Mouse (Mus musculus): ENCODE results near the gene Zfp869. TPM values are rescaled to one million over a fixed set of nuclear protein-coding genes. Genes with fewer than 3 reads are reported as not detected.
"Not testable (repeated sequence)": the region's sequence is repeated elsewhere in the genome, so short reads cannot be mapped to it uniquely, and the experiment has no call there.

The Zfp869 gene
- 10.7 and 11.3 TPM in 2 replicates for polyA plus RNA-seq (2015; fragmentation: Nextera tagmentation; extraction: Ambion mirVana)

DNA sequence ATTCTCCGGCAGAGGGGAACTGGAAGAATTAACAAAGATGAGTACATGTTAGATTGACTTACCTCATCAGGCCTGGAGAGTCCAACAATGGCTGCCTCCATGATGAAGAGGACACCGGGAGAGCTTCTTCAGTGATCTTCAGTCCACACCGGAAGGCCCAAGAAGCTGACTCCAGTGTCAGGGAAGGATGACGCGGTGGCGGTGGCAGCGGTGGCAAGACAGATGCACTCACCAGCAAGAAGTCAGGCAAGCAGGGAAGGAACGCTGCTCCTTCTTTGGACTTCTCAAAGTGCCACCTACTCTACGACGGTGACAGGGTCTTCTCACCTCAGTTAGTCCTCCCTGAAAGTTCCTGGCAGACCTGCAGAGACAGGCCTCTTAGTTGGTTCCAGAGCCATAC lies at the start of gene Zfp869:
TSS of gene Zfp869 (minus strand) at position 101 of the 400 bp plus-strand sequence.
- not testable (repeated sequence) for H3K4me2 ChIP-seq; H3K27me3 ChIP-seq; H3K27ac ChIP-seq (replicated peaks); H3K9ac ChIP-seq; H3K4me3 ChIP-seq (replicated peaks); ATAC-seq (ENCODE audit: insufficient read depth); H3K9me3 ChIP-seq (replicated peaks)
- peaks cover 79% of the 10 kb centered on the region for H3K36me3 ChIP-seq (replicated peaks)
- peaks cover 17% of the 10 kb centered on the region for H3K4me1 ChIP-seq (replicated peaks)
- WGBS (ENCODE audit: insufficient replicate concordance): 93% methylated on average over 10 of the region's 10 CpGs

- Histone ChIP-seq H3K4me2 (no peak overlapping the region), H3K36me3 (replicated peaks) (peaks cover 58% of the 10 kb centered on the region), H3K9me3 (replicated peaks) (no peaks in the 10 kb centered on the region), H3K9ac (no peak overlapping the region), H3K4me1 (replicated peaks) (peaks cover 9% of the 10 kb centered on the region), H3K4me3 (replicated peaks) (no peak overlapping the region), H3K27me3 (no peaks in the 10 kb centered on the region), H3K27ac (replicated peaks) (no peak overlapping the region)
- 87% methylated on average over 5 of the region's 5 CpGs for WGBS (ENCODE audit: insufficient replicate concordance)
- ATAC-seq (ENCODE audit: insufficient read depth): no peak
These were observed 47.8 kb upstream of the Zfp869 start for GRCm38 (mm10) chr8:69758316-69758715.

- Histone ChIP-seq H3K4me2 (peak overlapping the region; percentile 13), H3K27me3 (no peaks in the 10 kb centered on the region), H3K4me1 (replicated peaks) (peaks cover 50% of the 10 kb centered on the region), H3K27ac (replicated peaks) (peak overlapping the region; percentile 100), H3K36me3 (replicated peaks) (peaks cover 15% of the 10 kb centered on the region), H3K9me3 (replicated peaks) (no peaks in the 10 kb centered on the region), H3K9ac (no peak overlapping the region), H3K4me3 (replicated peaks) (no peak overlapping the region)
- 24% methylated on average over 2 of the region's 2 CpGs for WGBS (ENCODE audit: insufficient replicate concordance)
- ATAC-seq (ENCODE audit: insufficient read depth): no peak
These were observed 41.9 kb upstream of the Zfp869 start for GRCm38 (mm10) chr8:69752437-69752836.

GRCm38 (mm10) chr8:69749544-69750454 lies 39.3 kb upstream of the Zfp869 start, which contains the start of gene Zfp963:
TSS of gene Zfp963 (minus strand) at chr8:69749970.
- peak; percentile 98 for ATAC-seq (ENCODE audit: insufficient read depth)
- WGBS (ENCODE audit: insufficient replicate concordance): 4% methylated on average over 48 of the region's 48 CpGs
- Histone ChIP-seq H3K36me3 (replicated peaks) (no peaks in the 10 kb centered on the region), H3K9ac (peak within 1 kb of the TSS; percentile 96), H3K27ac (replicated peaks) (peak within 1 kb of the TSS; percentile 100), H3K27me3 (no peaks in the 10 kb centered on the region), H3K4me1 (replicated peaks) (peaks cover 50% of the 10 kb centered on the region), H3K9me3 (replicated peaks) (no peaks in the 10 kb centered on the region), H3K4me3 (replicated peaks) (peak within 1 kb of the TSS; percentile 88), H3K4me2 (peak within 1 kb of the TSS; percentile 74)

DNA sequence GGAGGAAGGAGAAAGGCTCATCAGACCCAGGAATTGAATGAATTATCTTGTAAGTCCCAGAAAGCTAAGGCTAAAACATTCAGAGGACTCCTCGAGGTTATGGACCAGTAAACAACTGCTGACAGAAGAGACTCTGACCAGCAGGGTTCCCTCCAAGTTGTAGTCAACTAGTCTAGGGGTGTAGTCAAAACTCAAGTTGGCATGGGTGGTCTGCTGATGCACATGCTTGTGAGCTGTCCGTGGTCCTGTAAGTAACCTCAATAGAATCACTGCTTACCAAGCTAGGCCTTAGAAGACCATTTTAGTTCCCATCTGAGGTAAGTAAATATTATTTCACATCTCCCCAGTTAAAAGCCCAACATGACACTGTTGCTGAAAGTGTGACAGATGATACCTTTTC lies 30.7 kb upstream of the Zfp869 start:
- no peak overlapping the region for H3K27ac ChIP-seq (replicated peaks)
- no peak overlapping the region for H3K9ac ChIP-seq
- H3K36me3 ChIP-seq (replicated peaks): peaks cover 16% of the 10 kb centered on the region; the same call in 1 of the 2 replicates
- H3K9me3 ChIP-seq (replicated peaks): no peaks in the 10 kb centered on the region
- no peaks in the 10 kb centered on the region for H3K4me1 ChIP-seq (replicated peaks)
- no peak overlapping the region for H3K4me3 ChIP-seq (replicated peaks)
- H3K27me3 ChIP-seq: no peaks in the 10 kb centered on the region
- no peak for ATAC-seq (ENCODE audit: insufficient read depth)
- H3K4me2 ChIP-seq: no peak overlapping the region
- 62% methylated on average over 2 of the region's 2 CpGs for WGBS (ENCODE audit: insufficient replicate concordance)

DNA sequence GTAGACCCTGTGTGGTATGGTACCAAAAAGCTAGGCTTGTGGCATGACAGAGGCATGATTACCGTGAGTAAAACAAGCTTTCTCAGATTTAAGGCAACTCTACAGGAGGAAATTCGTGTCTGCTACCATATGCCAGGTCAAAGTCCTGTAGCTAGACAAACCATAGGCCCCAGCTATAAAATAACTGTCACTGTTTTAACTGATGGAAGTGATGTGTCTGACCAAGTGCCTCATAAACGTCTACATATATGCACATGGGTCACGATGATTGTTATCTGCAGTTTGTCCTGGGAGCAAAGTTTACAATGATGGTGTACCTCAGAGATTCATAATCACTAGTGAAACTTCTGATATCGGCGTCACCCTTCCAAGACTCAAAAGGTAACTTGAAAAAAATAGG lies 30.2 kb upstream of the Zfp869 start:
- Histone ChIP-seq H3K36me3 (replicated peaks) (peaks cover 16% of the 10 kb centered on the region; the same call in 1 of the 2 replicates), H3K4me3 (replicated peaks) (no peak overlapping the region), H3K9me3 (replicated peaks) (no peaks in the 10 kb centered on the region), H3K4me2 (no peak overlapping the region), H3K27me3 (no peaks in the 10 kb centered on the region), H3K4me1 (replicated peaks) (peaks cover under 1% of the 10 kb centered on the region), H3K9ac (no peak overlapping the region), H3K27ac (replicated peaks) (no peak overlapping the region)
- 57% methylated on average over 6 of the region's 6 CpGs for WGBS (ENCODE audit: insufficient replicate concordance)
- no peak for ATAC-seq (ENCODE audit: insufficient read depth)

DNA sequence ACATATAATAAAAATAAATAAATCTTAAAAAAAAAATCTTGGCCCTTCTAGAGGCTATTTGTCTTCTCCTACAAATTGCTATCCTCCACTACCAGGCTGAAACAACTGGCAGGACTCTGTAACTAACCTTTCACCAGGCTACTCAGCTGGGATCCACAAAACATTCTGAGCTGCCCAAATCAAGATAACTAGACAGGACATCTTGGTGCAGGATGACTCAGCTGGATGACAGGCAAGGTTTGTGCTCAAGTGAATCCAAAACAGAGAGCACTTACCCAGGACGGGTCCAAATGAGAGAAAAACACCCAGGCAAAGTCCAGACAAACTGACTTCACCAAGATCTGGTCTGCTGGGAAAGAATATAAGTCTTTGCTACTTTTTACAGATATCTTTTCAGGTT lies 25.0 kb upstream of the Zfp869 start:
- Histone ChIP-seq H3K9ac (no peak overlapping the region), H3K4me1 (replicated peaks) (peaks cover 4% of the 10 kb centered on the region), H3K36me3 (replicated peaks) (no peaks in the 10 kb centered on the region), H3K4me3 (replicated peaks) (no peak overlapping the region), H3K27me3 (no peaks in the 10 kb centered on the region), H3K4me2 (no peak overlapping the region), H3K27ac (replicated peaks) (no peak overlapping the region), H3K9me3 (replicated peaks) (no peaks in the 10 kb centered on the region)
- no peak for ATAC-seq (ENCODE audit: insufficient read depth)
- 56% methylated on average over 1 of the region's 1 CpGs for WGBS (ENCODE audit: insufficient replicate concordance)

GRCm38 (mm10) chr8:69717232-69717580 lies 6.7 kb upstream of the Zfp869 start:
- Histone ChIP-seq H3K9ac (peak overlapping the region; percentile 33; the same call in 1 of the 2 replicates), H3K27ac (replicated peaks) (peak overlapping the region; percentile 39; the same call in 1 of the 2 replicates)

GRCm38 (mm10) chr8:69716403-69717231 lies 6.1 kb upstream of the Zfp869 start:
- WGBS (ENCODE audit: insufficient replicate concordance): under 1% methylated on average over 52 of the region's 52 CpGs

More at GRCm38 (mm10) chr8:69717232-69717580, 6.7 kb upstream of the Zfp869 start:
- 41% methylated on average over 5 of the region's 5 CpGs for WGBS (ENCODE audit: insufficient replicate concordance)
- Histone ChIP-seq H3K4me1 (replicated peaks) (peaks cover 22% of the 10 kb centered on the region), H3K4me3 (replicated peaks) (peak overlapping the region; percentile 86), H3K9me3 (replicated peaks) (no peaks in the 10 kb centered on the region), H3K4me2 (peak overlapping the region; percentile 75), H3K36me3 (replicated peaks) (peaks cover 16% of the 10 kb centered on the region), H3K27me3 (no peaks in the 10 kb centered on the region)
- ATAC-seq (ENCODE audit: insufficient read depth): peak; percentile 2; the same call in 1 of the 2 replicates

GRCm38 (mm10) chr8:69715366-69715765 lies 4.8 kb upstream of the Zfp869 start:
- Histone ChIP-seq H3K4me2 (peak overlapping the region; percentile 66), H3K4me1 (replicated peaks) (peaks cover 22% of the 10 kb centered on the region), H3K27ac (replicated peaks) (peak overlapping the region; percentile 10; the same call in 1 of the 2 replicates), H3K9me3 (replicated peaks) (no peaks in the 10 kb centered on the region), H3K4me3 (replicated peaks) (peak overlapping the region; percentile 86), H3K27me3 (no peaks in the 10 kb centered on the region), H3K9ac (peak overlapping the region; percentile 40; the same call in 1 of the 2 replicates), H3K36me3 (replicated peaks) (peaks cover 31% of the 10 kb centered on the region)
- ATAC-seq (ENCODE audit: insufficient read depth): no peak
- 77% methylated on average over 6 of the region's 6 CpGs for WGBS (ENCODE audit: insufficient replicate concordance)

More at GRCm38 (mm10) chr8:69716403-69717231, 6.1 kb upstream of the Zfp869 start:
- Histone ChIP-seq H3K4me3 (replicated peaks) (peak overlapping the region; percentile 86), H3K9me3 (replicated peaks) (no peaks in the 10 kb centered on the region), H3K4me2 (peak overlapping the region; percentile 75), H3K36me3 (replicated peaks) (peaks cover 21% of the 10 kb centered on the region), H3K27me3 (no peaks in the 10 kb centered on the region), H3K4me1 (replicated peaks) (peaks cover 22% of the 10 kb centered on the region), H3K27ac (replicated peaks) (peak overlapping the region; percentile 99), H3K9ac (peak overlapping the region; percentile 94)
- ATAC-seq (ENCODE audit: insufficient read depth): peak; percentile 97

- Histone ChIP-seq H3K4me3 (replicated peaks) (no peak overlapping the region), H3K9ac (no peak overlapping the region), H3K4me1 (replicated peaks) (peaks cover 22% of the 10 kb centered on the region), H3K36me3 (replicated peaks) (peaks cover 50% of the 10 kb centered on the region), H3K9me3 (replicated peaks) (no peaks in the 10 kb centered on the region), H3K27me3 (no peaks in the 10 kb centered on the region), H3K27ac (replicated peaks) (no peak overlapping the region), H3K4me2 (no peak overlapping the region)
- no peak for ATAC-seq (ENCODE audit: insufficient read depth)
- 58% methylated on average over 8 of the region's 8 CpGs for WGBS (ENCODE audit: insufficient replicate concordance)
These were observed 3.0 kb upstream of the Zfp869 start for GRCm38 (mm10) chr8:69713516-69713915.
